Mouse (Mus musculus) intestine, embryonic 14.5 days (tissue): ENCODE results near the gene Ptger3. TPM values are rescaled to one million over a fixed set of nuclear protein-coding genes. Genes with fewer than 3 reads are reported as not detected.

Source experiments
- ATAC-seq: fragments of 200-750 bp; cut with Nextera tagmentation; replicated peaks from 2 replicates; pipeline ENCODE4 v1.8.0; 2017; ENCODE audit warnings: low read depth, moderate number of reproducible peaks, moderate TSS enrichment, moderate library complexity; ENCODE audit not compliant: low FRiP score, low TSS enrichment
- DNase-seq: peaks from one replicate; pipeline ENCODE4 v3.0.0-alpha.2; 2018; ENCODE audit warnings: low spot score
- H3K27ac ChIP-seq: fragments of 300-500 bp; sonication (generic); 2 replicates; pipeline ENCODE4 v1.5.1; 2014; ENCODE audit warnings: low read depth, mild to moderate bottlenecking, control low read depth
- H3K27me3 ChIP-seq: fragments of 300-500 bp; sonication (generic); replicated peaks from 2 replicates; pipeline ENCODE4 v1.6.1; 2014; ENCODE audit warnings: low read length, control low read depth; ENCODE audit not compliant: control insufficient read depth, insufficient read depth
- H3K36me3 ChIP-seq: fragments of 300-500 bp; sonication (generic); 2 replicates; pipeline ENCODE4 v1.6.1; 2014; ENCODE audit warnings: low read length, control low read depth; ENCODE audit not compliant: control insufficient read depth, insufficient read depth
- H3K4me1 ChIP-seq: fragments of 300-500 bp; sonication (generic); replicated peaks from 2 replicates; pipeline ENCODE4 v1.6.1; 2014; ENCODE audit warnings: low read length, control low read depth, mixed read lengths; ENCODE audit not compliant: control insufficient read depth, insufficient read depth
- H3K4me2 ChIP-seq: fragments of 300-500 bp; sonication (generic); 2 replicates; pipeline ENCODE4 v1.6.1; 2014; ENCODE audit warnings: low read length
- H3K4me3 ChIP-seq: fragments of 300-500 bp; sonication (generic); 2 replicates; pipeline ENCODE4 v1.5.1; 2014; ENCODE audit warnings: low read depth, low read length, control low read depth, mixed read lengths
- H3K9ac ChIP-seq: fragments of 300-500 bp; sonication (generic); 2 replicates; pipeline ENCODE4 v1.6.1; 2014; ENCODE audit warnings: mild to moderate bottlenecking, low read length
- H3K9me3 ChIP-seq: fragments of 300-500 bp; sonication (generic); 2 replicates; pipeline ENCODE4 v1.6.1; 2016; ENCODE audit warnings: low read length, control low read depth; ENCODE audit not compliant: control insufficient read depth
- WGBS: fragments of 180-500 bp; shearing (Covaris S2); extraction: QIAGEN DNeasy Blood & Tissue Kit; methylation state at CpG from one replicate; pipeline ENCODE4 v1.1.7; 2014; 5-methylcytosine and 5-hydroxymethylcytosine counted together
- polyA plus RNA-seq: library from polyadenylated mRNA; unstranded; fragments of >200 nt; fragmentation: Nextera tagmentation; extraction: Ambion mirVana; gene quantifications from 2 replicates; pipeline ENCODE4 v1.2.1, GENCODE M21; 2014

Ptger3 gene
- polyA plus RNA-seq, 1 experiment from 2014 or later = 12.7 TPM

GRCm38 (mm10) chr3:157549758-157550600 is 16.7 kb upstream of the Ptger3 start:
- Histone ChIP-seq H3K9me3 (no peaks in the 10 kb centered on the region), H3K27me3 (no peaks in the 10 kb centered on the region), H3K27ac (no peak overlapping the region), H3K4me3 (no peak overlapping the region), H3K9ac (no peak overlapping the region), H3K4me1 (no peaks in the 10 kb centered on the region), H3K4me2 (no peak overlapping the region), H3K36me3 (peaks cover 49% of the 10 kb centered on the region)
- WGBS = 94% methylated on average over 3 of the region's 3 CpGs
- ATAC-seq (peak; percentile 50; the same call in 1 of the 2 replicates), DNase-seq (no peak)

GRCm38 (mm10) chr3:157565196-157565595 is 1.5 kb upstream of the Ptger3 start:
- Histone ChIP-seq H3K27me3 (peaks cover 37% of the 10 kb centered on the region), H3K9ac (no peak overlapping the region), H3K4me2 (no peak overlapping the region), H3K27ac (no peak overlapping the region), H3K4me3 (no peak overlapping the region), H3K4me1 (peaks cover 6% of the 10 kb centered on the region), H3K36me3 (no peaks in the 10 kb centered on the region), H3K9me3 (no peaks in the 10 kb centered on the region)
- no peak for DNase-seq
- 6% methylated on average over 2 of the region's 2 CpGs for WGBS
- ATAC-seq = no peak

- ATAC-seq (peak; percentile 21), DNase-seq (peak; percentile 77)
- H3K9ac ChIP-seq = peak overlapping the region; percentile 34
- no peak overlapping the region for H3K27ac ChIP-seq
- no peaks in the 10 kb centered on the region for H3K36me3 ChIP-seq
- H3K4me2 ChIP-seq = peak overlapping the region; percentile 79
- peak overlapping the region; percentile 42 for H3K4me3 ChIP-seq
- no peaks in the 10 kb centered on the region for H3K9me3 ChIP-seq
- WGBS = 3% methylated on average over 34 of the region's 34 CpGs
- H3K27me3 ChIP-seq = peaks cover 37% of the 10 kb centered on the region
- H3K4me1 ChIP-seq = peaks cover 6% of the 10 kb centered on the region
Measured at GRCm38 (mm10) chr3:157567566-157568132, 957 bp downstream of the Ptger3 start.

- H3K27ac ChIP-seq = no peak overlapping the region
- no peaks in the 10 kb centered on the region for H3K36me3 ChIP-seq
- no peak overlapping the region for H3K9ac ChIP-seq
- H3K27me3 ChIP-seq = peaks cover 26% of the 10 kb centered on the region
- 81% methylated on average over 6 of the region's 6 CpGs for WGBS
- H3K4me3 ChIP-seq = no peak overlapping the region
- ATAC-seq (no peak), DNase-seq (no peak)
- no peak overlapping the region for H3K4me2 ChIP-seq
- H3K4me1 ChIP-seq = peaks cover 5% of the 10 kb centered on the region
- no peaks in the 10 kb centered on the region for H3K9me3 ChIP-seq
Measured at GRCm38 (mm10) chr3:157572011-157572410, 5.3 kb downstream of the Ptger3 start.

- Histone ChIP-seq H3K27ac (no peak overlapping the region), H3K4me1 (no peaks in the 10 kb centered on the region), H3K36me3 (no peaks in the 10 kb centered on the region), H3K4me2 (no peak overlapping the region), H3K4me3 (no peak overlapping the region), H3K27me3 (no peaks in the 10 kb centered on the region), H3K9ac (no peak overlapping the region), H3K9me3 (no peaks in the 10 kb centered on the region)
- ATAC-seq (no peak), DNase-seq (no peak)
- 78% methylated on average over 9 of the region's 9 CpGs for WGBS
Measured at GRCm38 (mm10) chr3:157575441-157576342, 9.0 kb downstream of the Ptger3 start.

GRCm38 (mm10) chr3:157576343-157576722 is 9.6 kb downstream of the Ptger3 start:
- Histone ChIP-seq H3K4me3 (no peak overlapping the region), H3K9ac (no peak overlapping the region), H3K27ac (no peak overlapping the region), H3K4me1 (no peaks in the 10 kb centered on the region), H3K4me2 (no peak overlapping the region), H3K9me3 (no peaks in the 10 kb centered on the region), H3K27me3 (no peaks in the 10 kb centered on the region), H3K36me3 (no peaks in the 10 kb centered on the region)
- DNase-seq (no peak), ATAC-seq (no peak)
- 62% methylated on average over 1 of the region's 1 CpGs for WGBS

- no peak overlapping the region for H3K4me3 ChIP-seq
- H3K36me3 ChIP-seq = no peaks in the 10 kb centered on the region
- no peak overlapping the region for H3K27ac ChIP-seq
- WGBS = 77% methylated on average over 1 of the region's 1 CpGs
- ATAC-seq (no peak), DNase-seq (no peak)
- H3K4me2 ChIP-seq = no peak overlapping the region
- H3K9ac ChIP-seq = no peak overlapping the region
- H3K27me3 ChIP-seq = no peaks in the 10 kb centered on the region
- H3K9me3 ChIP-seq = no peaks in the 10 kb centered on the region
- no peaks in the 10 kb centered on the region for H3K4me1 ChIP-seq
Measured at GRCm38 (mm10) chr3:157576862-157577261, 10.2 kb downstream of the Ptger3 start.

- Histone ChIP-seq H3K36me3 (no peaks in the 10 kb centered on the region), H3K4me3 (no peak overlapping the region), H3K27ac (no peak overlapping the region), H3K27me3 (no peaks in the 10 kb centered on the region), H3K9ac (no peak overlapping the region), H3K4me1 (no peaks in the 10 kb centered on the region), H3K9me3 (no peaks in the 10 kb centered on the region), H3K4me2 (no peak overlapping the region)
- DNase-seq = no peak
- 91% methylated on average over 5 of the region's 5 CpGs for WGBS
- ATAC-seq = no peak
Measured at GRCm38 (mm10) chr3:157578469-157579170, 11.9 kb downstream of the Ptger3 start.
